Mouse (Mus musculus) retina, postnatal 1 day (tissue): ENCODE measurements at regions not wholly inside any gene's neighbourhood (a gene's known extent, or its start where the extent isn't known, plus 50 kb on each side); places are given as distances from the start of the nearest gene placed in this dataset.
A peak's percentile ranks its signal among the peaks of the same experiment; 100 is the strongest.

Experiments used
- DNase-seq: peaks from one replicate; pipeline ENCODE4 v3.0.0-alpha.2; 2012

- DNase-seq, result no peak
Observed at GRCm38 (mm10) chr4:62755237-62755900, 195.7 kb downstream of the Rgs3 start.

- DNase-seq, result no peak
Observed at GRCm38 (mm10) chr4:62756721-62757206, 197.1 kb downstream of the Rgs3 start.

GRCm38 (mm10) chr4:62760748-62761604, 201.3 kb downstream of the Rgs3 start:
- no peak for DNase-seq

GRCm38 (mm10) chr4:62761672-62762071, 202.0 kb downstream of the Rgs3 start:
- DNase-seq, result peak; percentile 85

GRCm38 (mm10) chr4:62763990-62764389, 201.4 kb upstream of the Zfp618 start:
- peak; percentile 91 for DNase-seq

GRCm38 (mm10) chr4:62769469-62770234, 195.7 kb upstream of the Zfp618 start:
- no peak for DNase-seq

- DNase-seq, result no peak
Observed at GRCm38 (mm10) chr4:62775005-62775609, 190.3 kb upstream of the Zfp618 start.

- no peak for DNase-seq
Observed at GRCm38 (mm10) chr4:62776881-62777280, 188.5 kb upstream of the Zfp618 start.

GRCm38 (mm10) chr4:62777436-62777835, 187.9 kb upstream of the Zfp618 start:
- no peak for DNase-seq

- no peak for DNase-seq
Observed at GRCm38 (mm10) chr4:62778621-62779020, 186.8 kb upstream of the Zfp618 start.

- DNase-seq, result peak; percentile 94
Observed at GRCm38 (mm10) chr4:62780409-62780808, 185.0 kb upstream of the Zfp618 start.

- DNase-seq, result no peak
Observed at GRCm38 (mm10) chr4:62780837-62781236, 184.5 kb upstream of the Zfp618 start.

GRCm38 (mm10) chr4:62781309-62781800, 184.0 kb upstream of the Zfp618 start:
- DNase-seq, result no peak

- no peak for DNase-seq
Observed at GRCm38 (mm10) chr4:62785711-62786110, 179.7 kb upstream of the Zfp618 start.

GRCm38 (mm10) chr4:62789696-62790095, 175.7 kb upstream of the Zfp618 start:
- no peak for DNase-seq

GRCm38 (mm10) chr4:62793582-62793981, 171.8 kb upstream of the Zfp618 start:
- DNase-seq, result no peak

- no peak for DNase-seq
Observed at GRCm38 (mm10) chr4:62795538-62795937, 169.8 kb upstream of the Zfp618 start.

GRCm38 (mm10) chr4:62799923-62800322, 165.4 kb upstream of the Zfp618 start:
- no peak for DNase-seq

- DNase-seq, result peak; percentile 67
Observed at GRCm38 (mm10) chr4:62805841-62806240, 159.5 kb upstream of the Zfp618 start.

- no peak for DNase-seq
Observed at GRCm38 (mm10) chr4:62806786-62807185, 158.6 kb upstream of the Zfp618 start.

GRCm38 (mm10) chr4:62807926-62808552, 157.3 kb upstream of the Zfp618 start:
- no peak for DNase-seq

- DNase-seq, result no peak
Observed at GRCm38 (mm10) chr4:62808553-62808950, 156.8 kb upstream of the Zfp618 start.
